Mouse (Mus musculus): ENCODE measurements around the gene Gca. TPM values are rescaled to one million over a fixed set of nuclear protein-coding genes. Genes with fewer than 3 reads are reported as not detected.

Gca gene
- polyA plus RNA-seq (2011; ENCODE audit: insufficient read depth, insufficient read length, low replicate concordance, missing spikeins) = 5.8 and 17.3 TPM in 2 replicates

GRCm38 (mm10) chr2:62664135-62664670 is at the start of gene Gca:
Gene Gca, plus strand, starts transcription at chr2:62664285.
- TF ChIP-seq CTCF (IDR thresholded peaks at IDR 0.05; ENCODE audit: control insufficient read depth, insufficient read depth, low read length) (no peak), POLR2A (IDR thresholded peaks at IDR 0.05; ENCODE audit: borderline replicate concordance, control insufficient read depth, low read depth, low read length) (peak; percentile 71; the same call in 1 of the 2 replicates)
- 1% methylated on average over 41 of the region's 43 CpGs for WGBS
- H3K27ac ChIP-seq (ENCODE audit: control insufficient read depth, insufficient read depth, low read depth, low read length, poor library complexity) = peak within 1 kb of the TSS; percentile 93
- no peaks in the 10 kb centered on the region; the same call in 1 of the 2 replicates for H3K4me1 ChIP-seq (ENCODE audit: control insufficient read depth, insufficient read depth, low read length)
- peak within 1 kb of the TSS; percentile 97 for H3K4me3 ChIP-seq (replicated peaks; ENCODE audit: control insufficient read depth, low read depth, low read length)

- no peak overlapping the region for H3K27ac ChIP-seq (ENCODE audit: control insufficient read depth, insufficient read depth, low read depth, low read length, poor library complexity)
- TF ChIP-seq POLR2A (IDR thresholded peaks at IDR 0.05; ENCODE audit: borderline replicate concordance, control insufficient read depth, low read depth, low read length) (no peak), CTCF (IDR thresholded peaks at IDR 0.05; ENCODE audit: control insufficient read depth, insufficient read depth, low read length) (no peak)
- WGBS = 45% methylated on average over 7 of the region's 7 CpGs
Measured at GRCm38 (mm10) chr2:62618934-62619341, 45.1 kb upstream of the Gca start.

DNA sequence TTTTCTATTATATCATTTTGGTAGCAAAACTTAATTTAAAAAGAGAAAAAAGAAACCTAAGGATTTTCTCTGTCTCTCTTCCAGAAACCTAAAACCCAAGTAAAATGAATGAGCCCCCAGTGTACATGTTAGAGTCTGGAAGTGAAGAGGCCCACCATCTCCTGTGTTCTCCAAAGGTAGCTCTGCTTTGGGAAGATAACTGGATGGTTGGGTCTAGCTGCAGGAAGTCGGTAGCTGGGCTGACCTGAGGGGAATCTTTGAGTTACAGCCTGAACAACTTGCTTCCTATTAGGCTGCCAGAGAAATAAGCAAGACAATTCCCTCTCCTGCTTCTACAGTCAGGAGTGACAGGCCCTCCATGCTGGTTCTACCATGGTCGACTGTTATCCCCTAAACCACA is 44.4 kb upstream of the Gca start:
- TF ChIP-seq CTCF (IDR thresholded peaks at IDR 0.05; ENCODE audit: control insufficient read depth, insufficient read depth, low read length) (no peak), POLR2A (IDR thresholded peaks at IDR 0.05; ENCODE audit: borderline replicate concordance, control insufficient read depth, low read depth, low read length) (no peak)
- WGBS = 35% methylated on average over 2 of the region's 2 CpGs
- H3K4me3 ChIP-seq (replicated peaks; ENCODE audit: control insufficient read depth, low read depth, low read length) = no peak overlapping the region
- H3K27ac ChIP-seq (ENCODE audit: control insufficient read depth, insufficient read depth, low read depth, low read length, poor library complexity) = peak overlapping the region; percentile 39
- no peaks in the 10 kb centered on the region; the same call in 1 of the 2 replicates for H3K4me1 ChIP-seq (ENCODE audit: control insufficient read depth, insufficient read depth, low read length)

More at GRCm38 (mm10) chr2:62618934-62619341, 45.1 kb upstream of the Gca start:
- H3K4me1 ChIP-seq (ENCODE audit: control insufficient read depth, insufficient read depth, low read length) = no peaks in the 10 kb centered on the region; the same call in 1 of the 2 replicates
- no peak overlapping the region for H3K4me3 ChIP-seq (replicated peaks; ENCODE audit: control insufficient read depth, low read depth, low read length)

- Histone ChIP-seq H3K27ac (ENCODE audit: control insufficient read depth, insufficient read depth, low read depth, low read length, poor library complexity) (no peak overlapping the region), H3K4me1 (ENCODE audit: control insufficient read depth, insufficient read depth, low read length) (no peaks in the 10 kb centered on the region; the same call in 1 of the 2 replicates), H3K4me3 (replicated peaks; ENCODE audit: control insufficient read depth, low read depth, low read length) (no peak overlapping the region)
- no peak for TF ChIP-seq CTCF (IDR thresholded peaks at IDR 0.05; ENCODE audit: control insufficient read depth, insufficient read depth, low read length)
- no peak for TF ChIP-seq POLR2A (IDR thresholded peaks at IDR 0.05; ENCODE audit: borderline replicate concordance, control insufficient read depth, low read depth, low read length)
- 73% methylated on average over 8 of the region's 8 CpGs for WGBS
Measured at GRCm38 (mm10) chr2:62623024-62623441, 41.1 kb upstream of the Gca start.

DNA sequence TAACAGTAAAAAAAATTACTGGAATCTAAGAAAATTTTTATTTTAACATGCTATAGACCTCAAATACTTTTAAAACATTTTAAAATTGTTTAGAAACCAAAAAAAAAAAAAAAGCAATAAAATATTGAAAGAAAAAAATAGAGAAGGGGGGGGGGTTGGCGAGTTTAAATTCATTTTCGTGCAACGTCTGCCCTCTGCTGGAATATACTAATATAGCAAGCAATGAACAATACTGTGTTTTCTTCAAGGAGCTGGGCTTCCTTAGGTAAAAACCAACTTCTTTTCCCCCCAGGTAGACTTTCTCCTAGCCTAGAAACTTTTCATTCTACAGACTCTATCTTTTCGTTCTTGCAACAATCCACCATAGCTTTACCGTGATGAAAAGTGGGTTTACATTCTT is 36.4 kb upstream of the Gca start:
- TF ChIP-seq POLR2A (IDR thresholded peaks at IDR 0.05; ENCODE audit: borderline replicate concordance, control insufficient read depth, low read depth, low read length) (no peak), CTCF (IDR thresholded peaks at IDR 0.05; ENCODE audit: control insufficient read depth, insufficient read depth, low read length) (no peak)
- Histone ChIP-seq H3K4me3 (replicated peaks; ENCODE audit: control insufficient read depth, low read depth, low read length) (no peak overlapping the region), H3K27ac (ENCODE audit: control insufficient read depth, insufficient read depth, low read depth, low read length, poor library complexity) (no peak overlapping the region), H3K4me1 (ENCODE audit: control insufficient read depth, insufficient read depth, low read length) (no peaks in the 10 kb centered on the region; the same call in 1 of the 2 replicates)
- WGBS = 20% methylated on average over 5 of the region's 5 CpGs

DNA sequence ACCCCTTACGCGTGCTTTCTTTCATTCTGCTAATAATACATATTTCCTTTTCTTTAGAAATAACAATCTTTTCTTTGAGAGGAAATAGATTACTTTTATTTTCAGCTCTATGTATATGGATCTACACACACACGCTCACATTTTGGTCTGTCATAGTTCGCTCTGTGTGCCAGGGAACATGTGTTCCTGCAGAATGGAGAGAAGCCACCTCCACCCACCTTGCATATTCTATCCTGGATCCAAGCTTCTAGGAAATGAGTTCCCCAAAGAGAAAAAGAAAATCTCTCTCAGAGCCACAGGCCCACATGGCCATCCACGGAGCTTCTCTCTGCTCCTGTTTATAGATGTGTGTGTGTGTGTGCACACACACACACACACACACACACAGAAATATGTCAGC is 35.7 kb upstream of the Gca start:
- H3K27ac ChIP-seq (ENCODE audit: control insufficient read depth, insufficient read depth, low read depth, low read length, poor library complexity) = no peak overlapping the region
- H3K4me3 ChIP-seq (replicated peaks; ENCODE audit: control insufficient read depth, low read depth, low read length) = no peak overlapping the region
- WGBS = 96% methylated on average over 5 of the region's 5 CpGs
- H3K4me1 ChIP-seq (ENCODE audit: control insufficient read depth, insufficient read depth, low read length) = no peaks in the 10 kb centered on the region; the same call in 1 of the 2 replicates
- TF ChIP-seq POLR2A (IDR thresholded peaks at IDR 0.05; ENCODE audit: borderline replicate concordance, control insufficient read depth, low read depth, low read length) (no peak), CTCF (IDR thresholded peaks at IDR 0.05; ENCODE audit: control insufficient read depth, insufficient read depth, low read length) (no peak)

- no peak overlapping the region for H3K27ac ChIP-seq (ENCODE audit: control insufficient read depth, insufficient read depth, low read depth, low read length, poor library complexity)
- no peaks in the 10 kb centered on the region for H3K4me1 ChIP-seq (ENCODE audit: control insufficient read depth, insufficient read depth, low read length)
- no peak overlapping the region for H3K4me3 ChIP-seq (replicated peaks; ENCODE audit: control insufficient read depth, low read depth, low read length)
- WGBS = 16% methylated on average over 6 of the region's 6 CpGs
- TF ChIP-seq POLR2A (IDR thresholded peaks at IDR 0.05; ENCODE audit: borderline replicate concordance, control insufficient read depth, low read depth, low read length) = no peak
- no peak for TF ChIP-seq CTCF (IDR thresholded peaks at IDR 0.05; ENCODE audit: control insufficient read depth, insufficient read depth, low read length)
Measured at GRCm38 (mm10) chr2:62630446-62630845, 33.6 kb upstream of the Gca start.

- Histone ChIP-seq H3K4me1 (ENCODE audit: control insufficient read depth, insufficient read depth, low read length) (no peaks in the 10 kb centered on the region), H3K27ac (ENCODE audit: control insufficient read depth, insufficient read depth, low read depth, low read length, poor library complexity) (no peak overlapping the region), H3K4me3 (replicated peaks; ENCODE audit: control insufficient read depth, low read depth, low read length) (no peak overlapping the region)
- TF ChIP-seq POLR2A (IDR thresholded peaks at IDR 0.05; ENCODE audit: borderline replicate concordance, control insufficient read depth, low read depth, low read length) (no peak), CTCF (IDR thresholded peaks at IDR 0.05; ENCODE audit: control insufficient read depth, insufficient read depth, low read length) (no peak)
- WGBS = 25% methylated on average over 2 of the region's 2 CpGs
Measured at GRCm38 (mm10) chr2:62639869-62640268, 24.2 kb upstream of the Gca start.
